Mouse (Mus musculus): ENCODE measurements at regions not wholly inside any gene's neighbourhood (a gene's known extent, or its start where the extent isn't known, plus 50 kb on each side); places are given as distances from the start of the nearest gene placed in this dataset.

DNA sequence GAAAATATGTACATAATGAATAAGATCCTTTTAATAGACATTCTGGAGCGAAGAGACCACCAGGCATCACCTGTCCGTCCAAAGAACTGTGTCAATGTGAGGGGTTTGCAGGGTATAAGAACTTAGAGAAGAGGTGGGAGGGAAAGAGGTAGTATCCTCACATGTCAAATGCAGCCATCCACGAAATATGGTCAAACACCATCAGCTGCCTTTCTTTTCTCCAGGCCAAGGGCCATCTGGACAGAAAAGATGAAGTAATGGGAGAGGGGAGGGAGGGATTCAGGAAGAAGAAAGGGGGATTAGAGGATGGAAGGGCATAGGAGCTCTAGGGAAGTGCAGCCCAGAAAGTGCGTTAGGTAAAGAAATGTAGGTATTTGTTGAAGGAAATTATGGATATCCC, 141.0 kb upstream of the Dock10 start:
- Histone ChIP-seq H3K27ac (ENCODE audit: insufficient read depth, low read depth, low read length) (no peak overlapping the region), H3K36me3 (ENCODE audit: control insufficient read depth, insufficient read depth, low read length) (no peaks in the 10 kb centered on the region), H3K27me3 (replicated peaks; ENCODE audit: control insufficient read depth, insufficient read depth, low read length) (no peaks in the 10 kb centered on the region), H3K4me1 (ENCODE audit: control insufficient read depth, insufficient read depth, low read length) (no peaks in the 10 kb centered on the region), H3K4me3 (ENCODE audit: insufficient read depth, low read depth, low read length) (no peak overlapping the region)
- whole genome bisulfite sequencing: 73% methylated on average over 4 of the region's 4 CpGs
- no peak for DNase-seq
- TF ChIP-seq POLR2A (IDR thresholded peaks at IDR 0.05; ENCODE audit: low read depth, low read length): no peak
- TF ChIP-seq CTCF (conservative IDR thresholded peaks at IDR 0.05; ENCODE audit: insufficient read depth, insufficient read length, low read depth, low read length): no peak

DNA sequence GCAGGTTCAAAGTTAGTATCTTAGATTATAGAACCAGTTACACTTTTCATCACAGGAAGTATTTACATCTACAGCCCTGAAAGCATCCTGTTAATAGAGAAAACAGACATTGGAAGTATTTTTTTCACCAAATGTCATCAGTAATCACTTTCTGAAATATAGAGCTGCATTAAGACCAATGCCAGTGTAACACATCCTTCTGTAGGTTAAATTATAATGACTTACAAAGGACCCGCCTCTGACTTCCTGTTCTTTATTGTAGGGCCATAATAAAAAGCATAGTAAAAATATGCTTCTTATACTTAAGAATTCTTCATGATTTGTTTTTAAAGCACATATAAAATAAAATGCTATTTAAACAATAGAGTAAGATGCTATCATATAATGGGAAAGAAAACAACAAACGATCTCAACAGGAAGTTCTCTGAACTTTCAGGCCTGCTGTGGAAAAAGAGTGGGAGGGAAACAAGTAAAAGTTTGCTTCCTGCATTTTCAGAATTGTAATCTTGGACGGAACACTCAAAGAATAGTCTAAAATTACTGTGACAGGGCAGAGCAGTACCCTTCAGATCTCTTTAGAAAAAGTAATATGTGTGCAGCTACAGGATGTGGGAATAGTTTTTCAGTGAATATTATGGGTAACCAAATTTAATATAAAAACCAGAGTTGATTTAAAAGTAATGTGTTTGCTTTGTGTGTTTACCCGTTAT, 116.0 kb upstream of the Dock10 start:
- no peak for TF ChIP-seq POLR2A (IDR thresholded peaks at IDR 0.05; ENCODE audit: low read depth, low read length)
- no peak for TF ChIP-seq CTCF (conservative IDR thresholded peaks at IDR 0.05; ENCODE audit: insufficient read depth, insufficient read length, low read depth, low read length)
- Histone ChIP-seq H3K4me1 (ENCODE audit: control insufficient read depth, insufficient read depth, low read length) (no peaks in the 10 kb centered on the region), H3K27me3 (replicated peaks; ENCODE audit: control insufficient read depth, insufficient read depth, low read length) (no peaks in the 10 kb centered on the region), H3K27ac (ENCODE audit: insufficient read depth, low read depth, low read length) (no peak overlapping the region), H3K36me3 (ENCODE audit: control insufficient read depth, insufficient read depth, low read length) (no peaks in the 10 kb centered on the region), H3K4me3 (ENCODE audit: insufficient read depth, low read depth, low read length) (no peak overlapping the region)
- WGBS: 60% methylated on average over 4 of the region's 4 CpGs
- no peak for DNase-seq

DNA sequence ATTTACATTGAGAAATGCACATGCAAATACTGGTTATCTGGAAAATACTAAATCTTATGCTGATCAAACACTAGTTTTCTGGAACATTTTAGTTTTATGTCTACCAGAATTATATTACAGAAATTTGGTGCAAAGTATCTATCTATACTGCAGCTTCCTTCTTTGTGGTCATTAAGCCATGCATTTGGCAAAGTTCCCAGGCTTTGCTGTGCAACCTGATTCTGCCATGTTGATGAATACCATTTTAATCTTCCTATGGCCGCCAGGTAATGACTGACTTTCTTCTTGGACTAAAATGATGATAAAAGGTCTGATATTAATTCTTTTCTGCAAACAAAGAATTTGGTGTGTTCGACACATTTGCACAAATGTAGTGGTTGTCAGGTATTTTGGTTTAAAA, 115.3 kb upstream of the Dock10 start:
- no peak for TF ChIP-seq POLR2A (IDR thresholded peaks at IDR 0.05; ENCODE audit: low read depth, low read length)
- Histone ChIP-seq H3K27ac (ENCODE audit: insufficient read depth, low read depth, low read length) (no peak overlapping the region), H3K4me3 (ENCODE audit: insufficient read depth, low read depth, low read length) (no peak overlapping the region), H3K27me3 (replicated peaks; ENCODE audit: control insufficient read depth, insufficient read depth, low read length) (no peaks in the 10 kb centered on the region), H3K36me3 (ENCODE audit: control insufficient read depth, insufficient read depth, low read length) (no peaks in the 10 kb centered on the region), H3K4me1 (ENCODE audit: control insufficient read depth, insufficient read depth, low read length) (no peaks in the 10 kb centered on the region)
- WGBS: 72% methylated on average over 2 of the region's 2 CpGs
- DNase-seq: no peak

DNA sequence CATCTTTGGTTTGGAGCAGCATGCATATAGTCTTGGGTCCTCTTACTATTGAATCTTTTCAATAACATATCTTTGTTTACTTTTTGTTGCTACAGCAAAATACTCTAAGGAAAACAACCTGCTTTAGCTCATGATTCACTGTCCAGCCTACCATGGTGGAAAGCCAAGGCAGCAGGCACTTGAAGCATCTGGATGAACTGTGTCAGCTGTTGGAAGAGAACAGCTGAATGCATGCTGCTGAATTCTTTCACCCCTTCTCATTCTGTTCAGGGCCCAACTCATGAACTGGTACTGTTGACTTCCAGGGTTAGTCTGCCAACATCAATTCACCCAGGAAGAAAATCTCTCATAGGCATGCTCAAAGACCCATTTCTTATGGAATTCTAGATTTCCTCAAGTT, 110.5 kb upstream of the Dock10 start:
- H3K4me1 ChIP-seq (ENCODE audit: control insufficient read depth, insufficient read depth, low read length): no peaks in the 10 kb centered on the region
- no peaks in the 10 kb centered on the region for H3K36me3 ChIP-seq (ENCODE audit: control insufficient read depth, insufficient read depth, low read length)
- H3K4me3 ChIP-seq (ENCODE audit: insufficient read depth, low read depth, low read length): no peak overlapping the region
- H3K27ac ChIP-seq (ENCODE audit: insufficient read depth, low read depth, low read length): no peak overlapping the region
- H3K27me3 ChIP-seq (replicated peaks; ENCODE audit: control insufficient read depth, insufficient read depth, low read length): no peaks in the 10 kb centered on the region
- DNase-seq: no peak
- TF ChIP-seq POLR2A (IDR thresholded peaks at IDR 0.05; ENCODE audit: low read depth, low read length) (no peak), CTCF (conservative IDR thresholded peaks at IDR 0.05; ENCODE audit: insufficient read depth, insufficient read length, low read depth, low read length) (no peak)

DNA sequence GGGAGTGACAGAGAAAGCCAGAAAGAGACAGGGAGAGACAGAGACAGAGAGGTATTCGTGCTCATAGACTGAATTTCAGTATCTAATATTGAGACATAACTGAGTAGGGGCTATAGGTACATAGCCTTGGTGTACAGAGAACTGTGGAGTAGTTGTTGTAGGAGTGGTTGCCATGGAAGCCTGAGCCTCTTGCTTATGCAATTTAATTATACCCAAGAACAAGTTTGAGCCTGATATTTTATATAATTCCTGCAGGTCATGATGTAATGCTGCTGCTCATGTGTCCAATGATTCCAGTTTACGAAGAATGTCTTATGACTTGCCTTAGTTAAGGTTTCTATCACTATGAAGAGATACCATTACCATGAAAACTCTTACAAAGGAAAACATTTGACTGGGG, 98.7 kb upstream of the Dock10 start:
- Histone ChIP-seq H3K36me3 (ENCODE audit: control insufficient read depth, insufficient read depth, low read length) (no peaks in the 10 kb centered on the region), H3K4me1 (ENCODE audit: control insufficient read depth, insufficient read depth, low read length) (no peaks in the 10 kb centered on the region), H3K4me3 (ENCODE audit: insufficient read depth, low read depth, low read length) (no peak overlapping the region), H3K27me3 (replicated peaks; ENCODE audit: control insufficient read depth, insufficient read depth, low read length) (no peaks in the 10 kb centered on the region), H3K27ac (ENCODE audit: insufficient read depth, low read depth, low read length) (no peak overlapping the region)
- no peak for TF ChIP-seq CTCF (conservative IDR thresholded peaks at IDR 0.05; ENCODE audit: insufficient read depth, insufficient read length, low read depth, low read length)
- no peak for TF ChIP-seq POLR2A (IDR thresholded peaks at IDR 0.05; ENCODE audit: low read depth, low read length)
- no peak for DNase-seq
- 80% methylated on average over 2 of the region's 2 CpGs for WGBS

DNA sequence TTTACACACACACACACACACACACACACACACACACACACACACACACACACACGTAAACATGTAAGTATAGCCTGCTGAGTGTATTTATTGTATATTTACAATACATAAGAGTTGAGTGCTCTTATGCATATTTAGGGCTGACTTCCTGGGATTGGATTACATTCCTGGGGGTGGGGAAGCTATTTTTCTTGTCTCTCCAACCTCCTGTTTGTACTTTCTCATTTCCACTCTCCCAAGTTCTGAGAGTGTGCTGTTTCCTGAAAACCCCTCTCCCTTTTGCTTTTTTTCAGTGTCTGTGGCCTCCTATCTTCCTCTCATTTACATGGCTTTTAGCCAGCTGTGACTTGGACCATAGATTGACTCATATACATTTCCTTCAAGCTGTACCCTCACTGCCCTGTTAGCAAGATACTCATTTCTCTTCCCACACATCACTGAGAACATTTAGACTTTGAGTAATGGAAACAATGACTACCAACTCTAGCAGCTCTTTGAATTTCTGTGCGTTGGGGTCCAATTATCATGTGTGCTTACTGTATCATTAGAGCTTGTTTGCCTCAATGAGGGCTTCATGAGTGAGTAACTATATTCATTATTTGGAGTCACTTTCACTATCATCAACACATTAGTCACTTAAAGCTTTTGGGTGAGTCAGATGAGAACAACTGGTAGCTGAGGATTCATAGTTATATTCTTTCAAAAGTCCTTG, 96.8 kb upstream of the Dock10 start:
- no peak for TF ChIP-seq CTCF (conservative IDR thresholded peaks at IDR 0.05; ENCODE audit: insufficient read depth, insufficient read length, low read depth, low read length)
- no peak overlapping the region for H3K27ac ChIP-seq (ENCODE audit: insufficient read depth, low read depth, low read length)
- 36% methylated on average over 2 of the region's 2 CpGs for WGBS
- no peaks in the 10 kb centered on the region for H3K4me1 ChIP-seq (ENCODE audit: control insufficient read depth, insufficient read depth, low read length)
- no peaks in the 10 kb centered on the region for H3K36me3 ChIP-seq (ENCODE audit: control insufficient read depth, insufficient read depth, low read length)
- no peak overlapping the region for H3K4me3 ChIP-seq (ENCODE audit: insufficient read depth, low read depth, low read length)
- H3K27me3 ChIP-seq (replicated peaks; ENCODE audit: control insufficient read depth, insufficient read depth, low read length): no peaks in the 10 kb centered on the region
- no peak for DNase-seq

DNA sequence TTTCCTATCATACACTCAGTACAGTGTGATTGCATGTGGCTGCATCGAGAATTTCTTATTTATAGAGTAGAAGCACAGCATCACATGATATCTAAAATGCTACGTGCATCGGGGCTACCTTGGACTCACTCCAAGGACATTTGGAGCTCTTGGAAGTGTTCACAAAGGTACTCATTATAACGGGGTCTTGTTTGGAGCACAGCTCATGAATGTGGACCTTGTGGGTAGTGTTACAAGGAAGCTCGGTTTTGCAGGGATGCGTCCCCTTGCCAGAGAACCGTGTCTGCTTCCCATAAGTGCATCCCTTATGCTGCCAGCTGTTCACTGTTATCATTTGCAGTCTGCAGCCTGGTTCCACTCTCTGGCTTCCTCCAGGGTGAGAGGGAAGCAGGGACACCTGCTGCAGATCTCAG, 96.0 kb upstream of the Dock10 start:
- TF ChIP-seq CTCF (conservative IDR thresholded peaks at IDR 0.05; ENCODE audit: insufficient read depth, insufficient read length, low read depth, low read length) (no peak), POLR2A (IDR thresholded peaks at IDR 0.05; ENCODE audit: low read depth, low read length) (no peak)
- H3K27me3 ChIP-seq (replicated peaks; ENCODE audit: control insufficient read depth, insufficient read depth, low read length): no peaks in the 10 kb centered on the region
- WGBS: 19% methylated on average over 7 of the region's 7 CpGs
- no peak for DNase-seq
- H3K27ac ChIP-seq (ENCODE audit: insufficient read depth, low read depth, low read length): no peak overlapping the region
- no peak overlapping the region for H3K4me3 ChIP-seq (ENCODE audit: insufficient read depth, low read depth, low read length)
- H3K36me3 ChIP-seq (ENCODE audit: control insufficient read depth, insufficient read depth, low read length): no peaks in the 10 kb centered on the region
- no peaks in the 10 kb centered on the region for H3K4me1 ChIP-seq (ENCODE audit: control insufficient read depth, insufficient read depth, low read length)
